20 mouse cellular contexts compared by ENCODE assay signal in the genomic region with DNA sequence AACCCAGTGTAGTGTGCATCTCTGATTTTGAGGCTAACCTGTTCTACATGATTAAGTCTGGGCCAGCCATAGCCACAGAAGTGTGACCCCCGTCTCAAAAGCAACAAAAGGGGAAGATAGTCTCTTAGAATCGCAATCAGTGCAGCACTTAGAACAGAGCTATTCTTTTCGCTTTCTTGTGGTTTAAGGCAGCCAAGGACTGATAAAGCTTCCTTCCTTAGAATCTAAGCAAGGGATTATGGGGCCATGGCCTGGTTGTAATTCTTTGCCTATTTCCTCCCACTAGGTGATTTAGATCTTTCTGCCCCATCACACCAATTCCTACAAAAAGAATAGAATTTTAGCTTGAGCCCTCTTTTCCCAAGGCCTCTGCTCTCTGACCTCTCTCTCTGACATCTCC.
"Had no signal": no experiment of that assay in that cellular context is flagged by ENCODE, and none has a peak within 500 bp of the region (broad histone marks: within the 10 kb centered on the region; RNA-seq: fewer than 3 reads in every experiment).

No protein-coding gene starts in this region.

- H3K9me3 ChIP-seq: heart, embryonic 10.5 days; heart, embryonic 12.5 days; hindbrain, embryonic 13.5 days; intestine, embryonic 15.5 days; limb, embryonic 10.5 days; limb, embryonic 12.5 days; liver, embryonic 13.5 days had no signal

- H3K27ac ChIP-seq: heart, embryonic 10.5 days; hindbrain, embryonic 13.5 days; intestine, embryonic 15.5 days; layer of hippocampus, adult 2 months; left cerebral cortex, adult 2 months; limb, embryonic 10.5 days; limb, embryonic 12.5 days had no signal

- DNase-seq: gastrocnemius, postnatal 14 days; gastrocnemius, postnatal 36 days; heart, adult 18-20 months; heart, postnatal 10 days; heart, postnatal 36 days; kidney, adult 18-20 months; kidney, adult 8-10 months; kidney, postnatal 10 days; kidney, postnatal 25 days; kidney, postnatal 4 days; liver; liver, embryonic 13.5 days had no signal

- H3K4me1 ChIP-seq: hindbrain, embryonic 13.5 days had no signal

- H3K27me3 ChIP-seq: heart, embryonic 12.5 days; hindbrain, embryonic 13.5 days; intestine, embryonic 15.5 days; limb, embryonic 12.5 days; liver, embryonic 13.5 days had no signal

- H3K36me3 ChIP-seq: hindbrain, embryonic 13.5 days had no signal

- H3K9ac ChIP-seq: heart, embryonic 12.5 days; hindbrain, embryonic 13.5 days; intestine, embryonic 15.5 days; limb, embryonic 12.5 days; liver, embryonic 13.5 days had no signal

- H3K4me3 ChIP-seq: heart, embryonic 10.5 days; heart, embryonic 12.5 days; hindbrain, embryonic 13.5 days; intestine, embryonic 15.5 days; layer of hippocampus, adult 2 months; left cerebral cortex, adult 2 months; limb, embryonic 10.5 days; limb, embryonic 12.5 days; liver, embryonic 13.5 days had no signal
